Mouse (Mus musculus): ENCODE measurements at regions not wholly inside any gene's neighbourhood (a gene's known extent, or its start where the extent isn't known, plus 50 kb on each side); places are given as distances from the start of the nearest gene placed in this dataset.

GRCm38 (mm10) chr17:77452085-77452484 lies 748.0 kb upstream of the Crim1 start:
- TF ChIP-seq MEF2A (IDR thresholded peaks at IDR 0.05; ENCODE audit: extremely low read depth, insufficient replicate concordance, low read depth, low read length, poor library complexity, severe bottlenecking) (no peak), RAD21 (IDR thresholded peaks at IDR 0.05; ENCODE audit: low read depth, low read length) (no peak), CTCF (IDR thresholded peaks at IDR 0.05 in 2 of 3, conservative IDR thresholded peaks at IDR 0.05 in 1 of 3; ENCODE audit: control insufficient read depth in 1 of 3, insufficient read depth in 1 of 3, low read depth in 2 of 3, low read length in 3 of 3, poor library complexity in 1 of 3, severe bottlenecking in 1 of 3) (no peak), MAX (IDR thresholded peaks at IDR 0.05; ENCODE audit: low read length) (no peak), GATA1 (IDR thresholded peaks at IDR 0.05; ENCODE audit: low read depth, low read length) (no peak), RCOR1 (IDR thresholded peaks at IDR 0.05; ENCODE audit: low read depth, low read length) (no peak), UBTF (IDR thresholded peaks at IDR 0.05; ENCODE audit: borderline replicate concordance, insufficient read depth, low read depth, low read length) (no peak), TBP (IDR thresholded peaks at IDR 0.05; ENCODE audit: low read depth, low read length) (no peak), POLR2A (IDR thresholded peaks at IDR 0.05; ENCODE audit: control insufficient read depth in 1 of 2, insufficient read depth in 1 of 2, low read depth in 1 of 2, low read length in 2 of 2, poor library complexity in 1 of 2) (no peak), POLR2AphosphoS2 (IDR thresholded peaks at IDR 0.05; ENCODE audit: low read length) (no peak)

Measured in MEL (cell line).